Mouse (Mus musculus) adrenal gland, adult (tissue): ENCODE measurements at regions not wholly inside any gene's neighbourhood (a gene's known extent, or its start where the extent isn't known, plus 50 kb on each side); places are given as distances from the start of the nearest gene placed in this dataset.

ENCODE experiments used
- DNase-seq, 2 experiments: peaks; one replicate each; pipeline ENCODE4 v3.0.0; 2022 to 2023; ENCODE audit warnings: low spot score in 1 of 2; ENCODE audit not compliant: inconsistent age in 2 of 2

GRCm38 (mm10) chr6:76825953-76826352 is 328.4 kb upstream of the Gm9008 start:
- no peak for DNase-seq

GRCm38 (mm10) chr6:76802969-76803368 is 305.4 kb upstream of the Gm9008 start:
- no peak for DNase-seq

- no peak for DNase-seq
Observed at GRCm38 (mm10) chr6:76780168-76780567, 282.6 kb upstream of the Gm9008 start.

GRCm38 (mm10) chr6:76778201-76778600 is 280.6 kb upstream of the Gm9008 start:
- DNase-seq = no peak

GRCm38 (mm10) chr6:76777080-76777479 is 279.5 kb upstream of the Gm9008 start:
- DNase-seq = no peak

GRCm38 (mm10) chr6:76763852-76764251 is 266.3 kb upstream of the Gm9008 start:
- DNase-seq = no peak

GRCm38 (mm10) chr6:76754867-76755266 is 257.3 kb upstream of the Gm9008 start:
- DNase-seq = peak; percentile 6 to 63
